Mouse (Mus musculus) CD4-positive, CD25-positive, alpha-beta regulatory T cell (primary cell): ENCODE results near the gene Olfr860. TPM values are rescaled to one million over a fixed set of nuclear protein-coding genes. Genes with fewer than 3 reads are reported as not detected.

Experiments used
- polyA plus RNA-seq: library from polyadenylated mRNA; unstranded; fragments of 100-300 nt; shearing (Covaris generic); gene quantifications from one replicate; pipeline ENCODE4 v1.2.1, GENCODE M21; 2017

Olfr860 gene
- 0.14 TPM for polyA plus RNA-seq

DNA sequence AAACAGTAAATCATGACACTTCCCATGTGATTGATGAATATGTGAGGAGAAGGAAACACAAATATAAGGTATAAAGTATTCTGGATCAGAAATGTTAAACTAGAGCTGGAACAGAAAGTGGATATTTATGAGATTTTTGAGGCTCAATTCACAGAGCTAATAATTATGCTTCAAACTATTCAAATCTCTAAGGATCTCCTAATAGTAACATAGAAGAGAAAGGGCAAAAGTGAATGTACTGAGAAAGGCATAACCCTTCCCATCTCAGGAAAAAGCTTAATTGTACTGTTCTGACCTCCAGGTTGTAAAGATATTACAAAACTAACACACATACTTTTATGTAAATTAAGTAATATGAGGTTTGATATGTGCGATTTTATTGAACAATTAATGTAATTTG is at the start of gene Olfr860:
Olfr860 (minus strand) TSS at position 101 of the 400 bp plus-strand sequence.

DNA sequence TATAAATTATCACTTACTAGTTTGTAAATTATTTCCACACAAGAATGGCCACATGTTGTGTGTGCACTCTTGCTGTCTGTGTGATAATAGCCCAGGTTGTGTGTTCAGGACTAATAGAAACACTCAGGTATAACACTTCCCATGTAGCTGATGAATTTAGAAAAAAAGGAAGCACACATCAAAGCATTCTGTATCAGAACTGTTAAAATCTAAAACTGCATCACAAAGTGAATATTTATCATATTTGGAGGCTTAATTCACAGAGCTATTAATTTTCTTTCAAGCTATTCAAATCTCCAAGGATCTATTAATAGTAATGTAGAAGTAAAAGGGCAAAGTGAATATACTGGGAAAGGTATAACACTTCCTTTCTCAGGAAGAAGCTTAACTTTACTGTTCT is 38.4 kb upstream of the Olfr860 start, which contains the start of gene Olfr862:
Olfr862 (minus strand) TSS at position 101 of the 400 bp plus-strand sequence.

DNA sequence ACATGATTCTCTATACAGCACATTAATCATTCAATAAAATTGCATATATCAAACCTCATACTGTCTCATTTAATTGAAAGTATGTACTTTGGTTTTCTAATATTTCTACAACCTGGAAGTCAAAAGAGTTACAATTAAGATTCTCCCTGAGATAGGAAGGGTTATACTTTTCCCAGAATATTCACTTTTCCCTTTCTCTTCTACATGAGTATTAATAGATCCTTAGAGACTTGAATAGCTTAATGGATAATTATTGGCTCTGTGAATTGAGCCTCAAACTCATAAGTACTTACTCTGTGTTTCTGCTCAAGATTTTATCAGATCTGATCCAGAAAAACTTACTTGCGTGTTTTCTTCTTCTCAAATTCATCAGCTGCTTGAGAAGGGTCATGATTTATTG is 44.9 kb downstream of the Olfr860 start, which contains the start of gene Olfr859:
Olfr859 (plus strand) TSS at position 301 of the 400 bp plus-strand sequence.

Other genes starting within 250 kb of the Olfr860 start
- 33.6 TPM for gene Zfp317, start 227.6 kb downstream of the Olfr860 start, polyA plus RNA-seq
- not detected for gene Olfr857, start 140.3 kb downstream of the Olfr860 start, polyA plus RNA-seq
- not detected for gene Olfr58, start 69.5 kb downstream of the Olfr860 start, polyA plus RNA-seq
- gene Olfr859, start 44.8 kb downstream of the Olfr860 start, polyA plus RNA-seq, result not detected
- not detected for gene Olfr862, start 38.3 kb upstream of the Olfr860 start, polyA plus RNA-seq
- gene Olfr77, start 67.1 kb upstream of the Olfr860 start, polyA plus RNA-seq, result 0.90 TPM
- not detected for gene Olfr866, start 178.3 kb upstream of the Olfr860 start, polyA plus RNA-seq
- not detected for gene Olfr867, start 207.8 kb upstream of the Olfr860 start, polyA plus RNA-seq
- not detected for gene Olfr868, start 248.9 kb upstream of the Olfr860 start, polyA plus RNA-seq